Mouse (Mus musculus) olfactory bulb, adult 2 months (tissue): ENCODE results near the gene Ndfip2.

Experiments used
- CTCF ChIP-seq: fragments of 200-500 bp; IDR thresholded peaks from 2 replicates; pipeline ENCODE4 v1.5.1; 2012; ENCODE audit warnings: low read depth, mild to moderate bottlenecking, low read length, moderate library complexity; ENCODE audit not compliant: insufficient read depth
- POLR2A ChIP-seq: fragments of 200-500 bp; IDR thresholded peaks from 2 replicates; pipeline ENCODE4 v1.6.1; 2012; ENCODE audit warnings: mild to moderate bottlenecking, low read depth, low read length, moderate library complexity; ENCODE audit not compliant: insufficient read depth

GRCm38 (mm10) chr14:105341765-105342164 lies 83.4 kb downstream of the Ndfip2 start:
- TF ChIP-seq POLR2A: no peak
- no peak for TF ChIP-seq CTCF
